Mouse (Mus musculus) frontal cortex, postnatal 10 days (tissue): ENCODE data around the gene Tmem114.

ENCODE experiments used
- DNase-seq, 2 experiments: peaks; one replicate each; pipeline ENCODE4 v3.0.0; 2022; ENCODE audit warnings: low spot score in 2 of 2, mixed read lengths in 1 of 2

Tmem114 gene

DNA sequence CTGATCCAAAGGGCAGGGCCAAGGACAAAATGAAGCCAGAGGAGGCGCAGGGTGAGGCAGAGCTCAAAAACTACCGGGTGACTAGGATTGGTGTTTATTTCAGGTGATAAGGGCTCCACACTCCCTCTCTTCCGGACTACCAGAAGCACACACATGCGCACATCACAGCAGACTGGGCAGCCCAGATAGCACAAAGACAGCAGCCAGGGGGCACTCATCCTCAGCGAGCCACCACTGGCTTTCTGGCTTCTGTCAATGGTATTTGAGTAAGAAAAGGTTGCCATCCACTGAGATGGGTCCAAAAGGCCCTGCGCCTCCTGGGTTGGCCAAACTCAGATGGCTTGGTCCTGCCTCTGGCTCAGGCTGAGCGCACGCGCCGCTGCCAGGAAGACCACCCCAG lies 15.7 kb downstream of the Tmem114 start:
- DNase-seq = no peak

DNA sequence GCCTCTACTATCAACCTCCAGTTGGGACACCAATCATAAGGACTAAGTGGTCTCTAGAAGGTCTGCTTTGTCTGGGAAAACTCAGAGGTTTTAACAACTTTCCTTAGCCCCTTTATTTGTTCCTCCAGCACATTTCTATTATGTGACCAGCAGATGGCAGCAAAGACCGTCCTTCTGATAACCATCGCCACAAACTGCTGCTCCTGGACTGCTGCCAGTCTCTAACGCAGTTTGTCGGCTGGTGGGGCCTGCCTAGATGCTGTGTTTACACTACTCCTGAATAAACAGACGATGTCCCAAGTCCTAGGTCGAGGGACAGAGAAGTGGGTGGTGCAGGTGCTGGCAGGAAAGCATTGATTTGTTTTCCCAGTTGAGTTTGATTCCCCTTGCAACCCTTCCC lies 18.2 kb downstream of the Tmem114 start:
- peak in 1 of 2 experiments; percentile 66 for DNase-seq

DNA sequence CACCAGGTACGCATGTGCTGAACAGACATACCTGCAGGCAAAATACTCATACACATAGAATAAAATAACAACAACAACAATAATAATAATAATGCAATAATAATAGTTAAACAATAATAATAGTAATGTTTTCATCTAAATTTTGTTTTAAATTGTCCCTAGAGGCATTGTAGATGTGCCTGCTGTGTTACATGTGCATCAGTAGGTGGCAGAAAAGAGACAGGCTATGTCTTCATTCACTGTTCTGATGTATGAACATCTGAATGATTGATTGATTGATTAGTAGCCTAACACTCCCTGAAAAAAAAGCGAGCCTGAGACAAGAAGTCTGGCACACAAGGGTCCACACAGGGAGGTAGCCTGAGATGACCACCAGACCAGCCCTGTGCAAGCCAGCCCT lies 22.3 kb downstream of the Tmem114 start:
- no peak for DNase-seq

DNA sequence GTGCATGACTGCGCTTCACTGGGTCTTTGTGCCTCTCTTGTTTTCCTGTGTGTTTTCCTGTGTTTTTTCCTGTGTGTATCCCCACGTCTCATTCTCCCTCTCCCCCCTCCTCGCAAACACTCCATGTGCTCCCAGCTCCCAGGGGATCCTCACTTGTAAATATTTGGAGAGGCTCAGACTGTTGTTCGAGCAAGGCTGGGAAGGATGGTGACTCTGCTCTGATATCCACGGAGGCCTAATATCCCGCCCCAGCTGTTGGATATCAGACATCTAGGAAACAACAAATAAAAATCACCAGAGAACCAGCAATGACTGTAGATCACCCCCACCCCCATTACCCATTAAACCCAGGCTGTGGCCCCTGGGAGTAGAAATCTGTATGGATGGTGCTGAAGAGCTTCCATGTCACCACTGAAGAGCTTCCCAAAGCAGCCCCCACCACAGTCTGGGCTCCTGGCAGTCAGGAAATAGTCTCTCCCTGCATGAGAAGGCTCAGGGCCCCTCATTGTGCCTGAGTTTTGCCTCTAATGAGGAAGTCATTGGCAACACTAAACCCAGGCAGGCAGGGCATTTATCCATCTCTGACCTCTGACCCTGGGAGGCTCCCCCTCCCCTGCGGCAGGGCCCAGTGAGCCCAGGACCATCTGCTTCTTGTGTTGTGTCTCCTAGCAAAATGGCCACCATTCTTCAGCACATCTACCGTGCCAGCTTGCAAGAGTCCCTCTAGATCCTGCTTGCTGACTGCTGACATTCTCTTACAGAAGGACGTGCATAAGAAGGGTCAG lies 23.6 kb downstream of the Tmem114 start:
- no peak for DNase-seq

DNA sequence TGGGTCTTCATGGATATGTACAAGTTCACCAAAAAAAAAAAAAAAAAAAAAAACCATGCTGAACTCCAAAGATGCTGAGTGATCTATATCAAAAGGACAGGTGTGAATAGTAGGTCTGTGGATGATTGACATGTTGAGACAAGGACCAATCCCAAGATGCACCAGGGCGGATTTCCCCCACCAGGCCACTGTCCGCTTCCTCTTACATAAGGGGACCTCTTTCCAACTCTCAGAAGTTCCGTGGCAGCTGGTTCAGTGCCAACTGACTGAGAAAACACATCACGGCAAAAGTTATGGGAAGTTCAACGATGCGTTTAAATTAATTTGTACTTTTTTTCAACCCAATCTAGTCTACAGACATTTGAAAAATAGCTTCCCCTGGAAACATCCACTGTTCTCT lies 25.1 kb downstream of the Tmem114 start:
- DNase-seq = no peak

DNA sequence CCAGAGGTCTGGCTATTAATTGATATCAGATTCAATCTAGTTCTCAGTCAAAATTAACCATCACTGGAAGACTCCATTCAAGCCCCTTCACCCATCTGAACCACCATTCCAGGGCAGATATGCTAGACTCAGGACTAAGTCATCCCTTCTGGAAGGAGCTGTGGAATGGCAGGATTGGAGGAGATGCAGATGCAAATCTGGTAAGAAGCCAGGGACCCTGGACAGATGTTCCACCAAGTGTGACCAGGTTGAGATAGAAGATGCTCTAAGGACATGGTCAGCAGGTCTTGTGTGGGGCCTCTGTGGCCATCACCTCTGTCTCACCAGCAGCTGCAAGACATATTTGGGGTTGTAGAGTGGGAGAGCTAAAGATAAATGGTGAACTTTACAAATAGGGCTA lies 30.0 kb downstream of the Tmem114 start:
- DNase-seq = no peak

DNA sequence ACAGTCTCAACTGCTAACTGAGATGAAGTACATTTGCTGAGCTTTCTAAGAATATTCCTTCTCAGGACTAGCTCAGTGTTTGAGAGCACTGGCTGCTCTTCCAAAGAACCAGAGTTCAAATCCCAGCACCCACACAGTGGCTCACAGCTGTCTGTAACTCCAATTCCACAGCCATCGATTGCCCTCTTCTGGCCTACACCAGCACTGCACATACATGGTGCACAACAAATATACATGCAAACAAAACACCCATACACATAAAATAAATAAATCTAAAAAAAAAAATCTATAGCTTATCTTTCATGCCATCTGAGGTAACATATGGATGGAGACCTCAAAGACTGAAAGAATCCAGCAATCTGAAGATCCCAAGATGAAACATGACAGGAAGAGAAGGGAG lies 36.4 kb downstream of the Tmem114 start:
- DNase-seq = no peak

DNA sequence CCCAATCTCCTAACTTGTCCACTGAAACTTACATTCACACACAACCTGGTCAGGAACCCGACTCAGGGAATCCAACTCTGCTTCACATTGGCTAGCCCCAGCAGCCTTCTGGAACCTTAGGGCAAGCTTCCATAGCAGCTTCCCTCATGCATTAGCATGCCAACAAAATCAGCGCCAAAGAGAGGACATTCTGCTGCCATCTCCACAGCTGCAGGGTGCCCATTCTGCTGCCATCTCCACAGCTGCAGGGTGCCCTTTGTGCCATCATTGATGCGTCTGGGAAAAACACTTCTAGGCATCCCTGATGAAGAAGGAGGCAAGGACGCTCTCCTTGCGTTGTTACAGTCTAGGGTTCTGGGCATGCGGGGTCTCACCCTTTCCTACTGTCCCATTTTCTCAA lies 38.5 kb downstream of the Tmem114 start:
- DNase-seq = no peak

DNA sequence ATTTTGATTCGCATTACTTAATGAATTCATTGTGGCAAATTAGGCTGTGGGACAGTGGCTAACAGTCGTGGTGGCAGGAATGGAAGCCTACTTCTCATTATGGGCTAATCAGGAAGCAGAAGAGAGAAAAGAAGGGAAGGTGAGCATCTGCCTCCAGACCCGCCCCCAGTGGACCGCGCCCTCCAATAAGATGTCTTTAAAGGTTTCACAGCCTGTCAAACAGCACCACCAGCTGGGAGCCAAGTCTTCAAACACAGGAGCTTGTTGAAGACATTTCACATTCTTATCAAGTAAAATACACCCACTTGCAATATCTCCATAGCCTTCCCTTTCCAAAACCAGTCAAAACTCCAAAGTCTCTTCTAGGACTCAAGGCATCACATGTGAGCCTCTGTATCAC lies 39.3 kb downstream of the Tmem114 start:
- no peak for DNase-seq

DNA sequence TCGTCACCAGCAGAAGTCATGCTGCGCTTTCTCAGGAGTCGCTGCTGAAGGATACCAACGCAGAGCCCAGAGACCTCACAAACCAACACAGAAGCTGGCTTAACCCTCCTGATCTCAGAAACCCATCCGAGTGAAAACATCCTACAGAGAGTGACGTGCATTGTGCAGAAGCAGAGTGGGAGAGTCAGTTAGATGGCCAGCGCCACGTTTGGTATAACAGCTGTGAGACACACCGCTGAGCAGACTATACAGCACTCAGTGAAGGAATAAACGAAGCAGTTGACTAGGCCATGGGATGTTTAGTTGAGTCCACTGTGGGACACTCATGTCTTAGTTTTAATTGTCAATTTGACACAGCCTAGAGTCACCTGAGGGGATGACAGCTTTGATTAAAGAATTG lies 40.2 kb downstream of the Tmem114 start:
- no peak for DNase-seq

DNA sequence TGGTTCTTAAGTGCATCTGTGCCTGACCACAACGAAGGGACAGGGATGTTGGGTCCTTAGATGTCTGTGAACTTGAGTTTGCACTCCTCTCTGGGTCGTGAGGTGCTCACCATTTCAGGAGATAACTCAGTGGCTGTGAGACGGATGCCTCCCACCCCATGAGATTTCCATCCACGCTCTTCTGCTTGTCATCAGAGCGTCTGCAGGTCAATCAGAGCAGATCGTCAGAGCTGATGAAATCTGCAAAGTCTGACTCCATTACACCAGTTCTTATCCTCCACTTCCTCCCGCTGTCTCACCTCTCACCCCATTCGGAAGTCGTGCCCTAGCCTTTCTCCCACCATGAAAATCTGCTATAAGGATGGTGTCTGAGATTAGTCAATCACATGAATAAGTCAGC lies 41.5 kb downstream of the Tmem114 start:
- no peak for DNase-seq

DNA sequence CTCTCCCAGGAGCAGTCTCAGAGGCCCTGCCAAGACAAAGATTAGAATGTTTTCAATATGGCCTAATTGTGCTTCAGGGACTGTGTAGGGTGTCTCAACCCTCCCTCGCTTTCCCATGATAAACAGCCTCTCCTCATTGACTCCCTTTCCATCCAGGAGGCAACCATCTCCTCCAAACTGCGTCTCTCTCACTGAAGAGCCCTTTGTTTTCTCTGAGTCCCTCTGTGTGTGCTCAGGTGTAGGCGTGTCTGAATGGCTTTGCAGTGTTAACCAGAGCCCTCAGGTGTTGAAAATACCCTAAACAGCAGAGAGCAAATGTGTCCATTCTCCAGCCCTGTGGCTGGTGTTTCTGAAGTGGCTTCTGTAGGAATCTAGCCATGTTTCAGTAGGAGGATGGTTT lies 61.9 kb downstream of the Tmem114 start:
- DNase-seq = no peak
